Mouse (Mus musculus) ovary, adult 18-20 months (tissue): Measurements from ENCODE around the gene Stpg1.

Experiments
- DNase-seq: peaks from one replicate; pipeline ENCODE4 v3.0.0; 2022; ENCODE audit warnings: low spot score, mixed read lengths

The Stpg1 gene

GRCm38 (mm10) chr4:135549323-135549722 is 54.7 kb downstream of the Stpg1 start:
- no peak for DNase-seq

- DNase-seq = no peak
These were observed 69.2 kb downstream of the Stpg1 start for GRCm38 (mm10) chr4:135563794-135564193.

- peak; percentile 77 for DNase-seq
These were observed 70.8 kb downstream of the Stpg1 start for GRCm38 (mm10) chr4:135565400-135565799.

- no peak for DNase-seq
These were observed 72.5 kb downstream of the Stpg1 start for GRCm38 (mm10) chr4:135567042-135567441.

GRCm38 (mm10) chr4:135567484-135567883 is 72.9 kb downstream of the Stpg1 start:
- no peak for DNase-seq

- no peak for DNase-seq
These were observed 74.6 kb downstream of the Stpg1 start for GRCm38 (mm10) chr4:135569201-135569600.

- DNase-seq = peak; percentile 23
These were observed 75.8 kb downstream of the Stpg1 start for GRCm38 (mm10) chr4:135570152-135571036.

- DNase-seq = peak; percentile 45
These were observed 76.5 kb downstream of the Stpg1 start for GRCm38 (mm10) chr4:135571037-135571550.

GRCm38 (mm10) chr4:135572276-135572675 is 77.7 kb downstream of the Stpg1 start:
- DNase-seq = no peak

GRCm38 (mm10) chr4:135573251-135573808 is 78.7 kb downstream of the Stpg1 start, which contains the start of gene Grhl3:
TSS of gene Grhl3 (minus strand) at chr4:135573630.
- no peak for DNase-seq

- DNase-seq = no peak
These were observed 81.0 kb downstream of the Stpg1 start for GRCm38 (mm10) chr4:135575365-135576140.

- no peak for DNase-seq
These were observed 83.9 kb downstream of the Stpg1 start for GRCm38 (mm10) chr4:135578490-135578889.

GRCm38 (mm10) chr4:135579695-135580094 is 85.1 kb downstream of the Stpg1 start:
- no peak for DNase-seq

- DNase-seq = no peak
These were observed 86.8 kb downstream of the Stpg1 start for GRCm38 (mm10) chr4:135581222-135581910.

- no peak for DNase-seq
These were observed 90.2 kb downstream of the Stpg1 start for GRCm38 (mm10) chr4:135584838-135585237.
